Mouse (Mus musculus) bone marrow macrophage, adult 2 months (primary cell): ENCODE data around the gene Pycr2.

Source experiments
- CTCF ChIP-seq: IDR thresholded peaks from 2 replicates; pipeline ENCODE4 v1.5.1; 2012; ENCODE audit warnings: low read depth, mild to moderate bottlenecking, low read length, moderate library complexity
- POLR2A ChIP-seq: IDR thresholded peaks from 2 replicates; pipeline ENCODE4 v1.6.1; 2012; ENCODE audit warnings: mild to moderate bottlenecking, low read depth, low read length, borderline replicate concordance

DNA sequence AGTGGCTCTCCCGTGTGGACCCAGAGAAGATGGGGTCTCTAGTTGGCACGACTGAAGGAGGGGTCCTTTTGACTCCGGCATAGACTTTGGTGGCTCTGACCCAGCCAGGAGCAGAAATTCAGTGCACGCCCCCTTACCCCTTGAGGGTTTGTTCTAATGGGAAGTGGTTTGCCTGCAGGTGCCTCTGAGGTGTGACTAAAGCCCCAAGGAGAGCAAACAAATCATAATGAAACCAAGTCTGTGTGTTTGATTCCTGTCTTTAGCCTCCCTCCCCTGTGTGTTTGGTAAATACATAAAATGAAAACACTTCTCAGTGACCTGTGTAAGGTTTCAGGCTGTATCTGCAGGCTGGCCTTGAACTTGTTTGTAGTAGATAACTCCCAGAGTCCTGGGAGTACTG is 22.2 kb downstream of the Pycr2 start:
- TF ChIP-seq CTCF (no peak), POLR2A (no peak)
